Mouse (Mus musculus) lung, postnatal 0 days (tissue): ENCODE data around the gene C2cd2.

Source experiments
- CTCF ChIP-seq: IDR thresholded peaks from 2 replicates; pipeline ENCODE4 v1.5.1; 2016; ENCODE audit warnings: antibody characterized with exemption, mild to moderate bottlenecking
- EP300 ChIP-seq: IDR thresholded peaks from 2 replicates; pipeline ENCODE4 v1.6.1; 2016; ENCODE audit warnings: antibody characterized with exemption, mild to moderate bottlenecking, control low read depth

- TF ChIP-seq CTCF (no peak), EP300 (no peak)
These were observed 84.9 kb downstream of the C2cd2 start for GRCm38 (mm10) chr16:97877502-97877901.
